Mouse (Mus musculus) right cerebral cortex, adult 18-20 months (tissue): ENCODE data around the gene Gk5.
"Not testable (repeated sequence)": the region's sequence is repeated elsewhere in the genome, so short reads cannot be mapped to it uniquely, and the experiment has no call there.

Source experiments
- DNase-seq: peaks from one replicate; pipeline ENCODE4 v3.0.0; 2022; ENCODE audit warnings: mixed read lengths

Gk5 gene

GRCm38 (mm10) chr9:96118861-96119772 lies at the start of gene Gk5:
TSS of gene Gk5 (plus strand) at chr9:96119362.
- peak; percentile 95 for DNase-seq

- DNase-seq: no peak
Observed at GRCm38 (mm10) chr9:96078752-96079315, 40.3 kb upstream of the Gk5 start.

GRCm38 (mm10) chr9:96085293-96085692 lies 33.9 kb upstream of the Gk5 start:
- no peak for DNase-seq

GRCm38 (mm10) chr9:96087671-96088070 lies 31.5 kb upstream of the Gk5 start:
- no peak for DNase-seq

GRCm38 (mm10) chr9:96088456-96088855 lies 30.7 kb upstream of the Gk5 start:
- DNase-seq: not testable (repeated sequence)

GRCm38 (mm10) chr9:96092637-96093036 lies 26.5 kb upstream of the Gk5 start:
- DNase-seq: not testable (repeated sequence)

- DNase-seq: no peak
Observed at GRCm38 (mm10) chr9:96093221-96093620, 25.9 kb upstream of the Gk5 start.

- DNase-seq: no peak
Observed at GRCm38 (mm10) chr9:96094341-96094740, 24.8 kb upstream of the Gk5 start.

GRCm38 (mm10) chr9:96095192-96095591 lies 24.0 kb upstream of the Gk5 start:
- DNase-seq: no peak

GRCm38 (mm10) chr9:96102846-96103245 lies 16.3 kb upstream of the Gk5 start:
- DNase-seq: no peak

- no peak for DNase-seq
Observed at GRCm38 (mm10) chr9:96112879-96113361, 6.2 kb upstream of the Gk5 start.

GRCm38 (mm10) chr9:96116801-96117200 lies 2.4 kb upstream of the Gk5 start:
- DNase-seq: no peak

GRCm38 (mm10) chr9:96118216-96118615 lies 946 bp upstream of the Gk5 start:
- DNase-seq: no peak

GRCm38 (mm10) chr9:96127972-96128371 lies 8.8 kb downstream of the Gk5 start:
- DNase-seq: no peak

GRCm38 (mm10) chr9:96132956-96133603 lies 13.9 kb downstream of the Gk5 start:
- DNase-seq: no peak

GRCm38 (mm10) chr9:96134470-96134869 lies 15.3 kb downstream of the Gk5 start:
- DNase-seq: no peak

- peak; percentile 57 for DNase-seq
Observed at GRCm38 (mm10) chr9:96134916-96135315, 15.8 kb downstream of the Gk5 start.

GRCm38 (mm10) chr9:96135461-96135860 lies 16.3 kb downstream of the Gk5 start:
- no peak for DNase-seq

GRCm38 (mm10) chr9:96138958-96139357 lies 19.8 kb downstream of the Gk5 start:
- DNase-seq: no peak

GRCm38 (mm10) chr9:96139876-96140275 lies 20.7 kb downstream of the Gk5 start:
- no peak for DNase-seq

- no peak for DNase-seq
Observed at GRCm38 (mm10) chr9:96140931-96141330, 21.8 kb downstream of the Gk5 start.

- no peak for DNase-seq
Observed at GRCm38 (mm10) chr9:96142499-96142898, 23.3 kb downstream of the Gk5 start.

GRCm38 (mm10) chr9:96143633-96144032 lies 24.5 kb downstream of the Gk5 start:
- DNase-seq: no peak

GRCm38 (mm10) chr9:96144883-96145282 lies 25.7 kb downstream of the Gk5 start:
- DNase-seq: no peak
